Mouse (Mus musculus): ENCODE results near the gene 9930022D16Rik.

Gene 9930022D16Rik

GRCm38 (mm10) chr11:109416709-109417420 is 3.1 kb downstream of the 9930022D16Rik start:
- no peak for DNase-seq (ENCODE audit: low spot score in 2 of 2)

- no peak for DNase-seq (ENCODE audit: low spot score in 2 of 2)
These were observed 3.8 kb downstream of the 9930022D16Rik start for GRCm38 (mm10) chr11:109417472-109418040.

- no peak for DNase-seq (ENCODE audit: low spot score in 2 of 2)
These were observed 5.7 kb downstream of the 9930022D16Rik start for GRCm38 (mm10) chr11:109419461-109419860.

GRCm38 (mm10) chr11:109419961-109420566 is 6.3 kb downstream of the 9930022D16Rik start:
- DNase-seq (ENCODE audit: low spot score in 2 of 2): no peak

GRCm38 (mm10) chr11:109420567-109420962 is 6.8 kb downstream of the 9930022D16Rik start:
- DNase-seq (ENCODE audit: low spot score in 2 of 2): no peak

- no peak for DNase-seq (ENCODE audit: low spot score in 2 of 2)
These were observed 7.5 kb downstream of the 9930022D16Rik start for GRCm38 (mm10) chr11:109421205-109421604.

- no peak for DNase-seq (ENCODE audit: low spot score in 2 of 2)
These were observed 8.5 kb downstream of the 9930022D16Rik start for GRCm38 (mm10) chr11:109422263-109422662.

- no peak for DNase-seq (ENCODE audit: low spot score in 2 of 2)
These were observed 9.6 kb downstream of the 9930022D16Rik start for GRCm38 (mm10) chr11:109423294-109423693.

- DNase-seq (ENCODE audit: low spot score in 2 of 2): peak; percentile 94 to 99
These were observed 11.9 kb downstream of the 9930022D16Rik start, which contains the start of gene Amz2 for GRCm38 (mm10) chr11:109425392-109426271. Gene Amz2 (plus strand): TSS chr11:109425946.

- no peak for DNase-seq (ENCODE audit: low spot score in 2 of 2)
These were observed 12.5 kb downstream of the 9930022D16Rik start for GRCm38 (mm10) chr11:109426272-109426586.

- DNase-seq (ENCODE audit: low spot score in 2 of 2): no peak
These were observed 13.6 kb downstream of the 9930022D16Rik start for GRCm38 (mm10) chr11:109427353-109427752.

- no peak for DNase-seq (ENCODE audit: low spot score in 2 of 2)
These were observed 20.6 kb downstream of the 9930022D16Rik start for GRCm38 (mm10) chr11:109434233-109434798.

GRCm38 (mm10) chr11:109436889-109437288 is 23.2 kb downstream of the 9930022D16Rik start:
- DNase-seq (ENCODE audit: low spot score in 2 of 2): no peak

- no peak for DNase-seq (ENCODE audit: low spot score in 2 of 2)
These were observed 25.5 kb downstream of the 9930022D16Rik start for GRCm38 (mm10) chr11:109439209-109439608.

- DNase-seq (ENCODE audit: low spot score in 2 of 2): peak in 1 of 2 experiments; percentile 54
These were observed 26.2 kb downstream of the 9930022D16Rik start for GRCm38 (mm10) chr11:109439829-109440340.

GRCm38 (mm10) chr11:109440641-109441040 is 26.9 kb downstream of the 9930022D16Rik start:
- DNase-seq (ENCODE audit: low spot score in 2 of 2): no peak

GRCm38 (mm10) chr11:109441119-109441518 is 27.4 kb downstream of the 9930022D16Rik start:
- DNase-seq (ENCODE audit: low spot score in 2 of 2): no peak

- DNase-seq (ENCODE audit: low spot score in 2 of 2): no peak
These were observed 28.5 kb downstream of the 9930022D16Rik start for GRCm38 (mm10) chr11:109442166-109442730.

GRCm38 (mm10) chr11:109443468-109444263 is 29.9 kb downstream of the 9930022D16Rik start:
- DNase-seq (ENCODE audit: low spot score in 2 of 2): no peak

- no peak for DNase-seq (ENCODE audit: low spot score in 2 of 2)
These were observed 30.9 kb downstream of the 9930022D16Rik start for GRCm38 (mm10) chr11:109444600-109444999.

Measured in left cerebral cortex, adult 9 months (tissue).